Mouse (Mus musculus) lung, postnatal 10 days (tissue): ENCODE measurements around the gene Hectd4.

ENCODE experiments used
- DNase-seq: peaks from one replicate; pipeline ENCODE4 v3.0.0; 2021

Gene Hectd4

GRCm38 (mm10) chr5:121398146-121398964 is 178.3 kb downstream of the Hectd4 start:
- no peak for DNase-seq

GRCm38 (mm10) chr5:121398965-121399462 is 179.0 kb downstream of the Hectd4 start:
- no peak for DNase-seq

- DNase-seq: no peak
Measured at GRCm38 (mm10) chr5:121399540-121399939, 179.5 kb downstream of the Hectd4 start.

GRCm38 (mm10) chr5:121400064-121400463 is 180.0 kb downstream of the Hectd4 start:
- no peak for DNase-seq

GRCm38 (mm10) chr5:121400849-121401248 is 180.8 kb downstream of the Hectd4 start:
- DNase-seq: no peak

- no peak for DNase-seq
Measured at GRCm38 (mm10) chr5:121407856-121408255, 187.8 kb downstream of the Hectd4 start.

- DNase-seq: no peak
Measured at GRCm38 (mm10) chr5:121410975-121411374, 191.0 kb downstream of the Hectd4 start.
